Mouse (Mus musculus) T-helper 2 cell (primary cell): ENCODE measurements around the gene Adam22.

Experiments used
- in situ Hi-C: fragments of 300-600 bp; cut with MboI, MseI; formaldehyde crosslinking; loops from one replicate; pipeline ENCODE4 v1.15.1; 2025; ENCODE audit warnings: high pct_unique_total_duplicates

The Adam22 gene

DNA sequence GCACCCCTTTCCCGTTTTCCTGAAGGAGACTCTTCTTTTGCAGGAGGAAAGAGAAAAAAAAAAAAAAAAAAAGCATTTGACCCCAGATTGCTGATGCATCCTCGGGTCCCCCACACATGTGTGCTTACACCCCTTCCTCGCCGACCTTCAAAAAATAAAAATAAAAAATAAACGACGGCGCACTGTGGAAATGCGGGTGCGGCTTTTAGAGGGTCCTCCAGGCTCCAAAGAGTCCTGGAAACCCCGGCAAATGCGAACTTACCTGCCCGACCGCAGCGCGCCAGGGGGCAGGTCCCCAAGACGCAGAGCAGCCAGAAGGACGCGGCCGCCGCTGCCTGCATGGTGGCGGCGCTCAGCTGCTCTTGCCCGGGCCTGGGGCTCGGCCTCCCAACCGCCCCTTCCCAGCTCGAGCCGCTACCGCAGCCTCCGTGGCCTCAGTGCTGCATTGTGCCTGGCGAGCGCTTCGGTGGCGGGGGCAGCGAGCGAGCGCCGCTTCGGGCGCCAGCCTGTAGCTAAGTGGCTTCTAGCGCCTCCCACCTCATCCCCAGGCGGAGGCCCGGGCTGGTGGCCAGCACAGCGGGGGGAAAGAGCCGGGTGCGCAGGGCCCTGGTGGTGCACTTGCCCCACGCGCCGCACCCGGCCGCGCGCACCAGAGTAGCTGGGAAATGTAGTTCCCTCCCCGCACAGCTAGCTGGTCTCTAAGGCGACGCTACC is at the start of gene Adam22:
Gene Adam22, minus strand, starts transcription at position 547 of the 714 bp plus-strand sequence.
- in situ Hi-C loops, result no loop called here

DNA sequence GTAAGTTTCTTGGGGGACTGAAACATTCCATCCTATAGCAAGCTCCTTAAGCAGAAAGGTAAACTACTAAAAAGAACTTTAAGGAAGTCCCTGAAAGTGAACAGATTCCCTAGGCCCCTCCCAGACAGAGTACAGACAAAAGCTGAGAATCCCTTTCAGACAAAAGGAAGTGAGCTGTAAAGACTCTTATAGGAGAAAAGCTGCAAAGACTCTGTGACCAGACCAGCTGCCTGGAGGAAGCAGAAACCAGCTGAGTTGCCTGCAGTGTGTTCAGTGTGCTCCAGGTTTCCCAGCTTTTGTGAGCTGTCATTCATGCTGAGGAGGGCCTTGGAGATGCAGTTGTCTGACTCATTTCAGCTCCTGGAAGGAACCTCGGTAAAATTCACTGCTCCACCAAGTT is 49.5 kb upstream of the Adam22 start:
- in situ Hi-C loops, result loop anchor here (25.0 kb wide), 1 partner anchor 720 kb away; no protein-coding TSS in a partner anchor

DNA sequence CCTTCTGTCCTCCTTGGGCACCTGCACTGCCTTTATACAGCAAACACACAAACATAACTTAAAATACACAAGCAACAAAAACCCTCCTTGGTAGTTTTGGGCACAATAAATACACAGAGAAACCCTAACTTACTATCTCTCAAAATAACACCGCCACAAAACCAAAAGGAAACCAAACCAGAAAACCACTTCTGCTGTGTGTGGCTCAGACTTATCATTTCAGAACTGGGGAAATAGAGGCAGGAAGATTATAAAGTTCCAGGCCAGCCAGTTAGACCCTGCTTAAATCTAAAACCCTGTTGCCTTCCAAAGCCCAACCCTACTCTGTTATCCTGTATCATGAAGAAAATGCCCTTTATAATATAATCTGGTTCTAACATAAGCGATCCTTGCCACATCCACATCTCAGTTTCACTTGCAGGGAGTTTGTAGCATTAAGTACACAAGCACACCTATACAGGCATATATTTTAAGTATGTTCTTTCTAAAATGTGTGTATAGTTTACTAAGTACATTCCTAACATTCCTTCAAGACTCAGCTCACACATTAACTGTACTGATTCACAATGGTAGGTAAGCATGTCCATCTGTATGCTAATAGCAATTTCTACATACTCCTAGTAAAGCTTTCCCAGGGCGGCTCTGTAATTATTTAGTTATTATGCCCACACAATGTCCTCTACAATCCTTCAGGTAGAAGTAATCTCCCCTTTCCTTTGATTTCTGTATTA is 48.9 kb upstream of the Adam22 start:
- in situ Hi-C loops, result loop anchor here (25.0 kb wide), 1 partner anchor 720 kb away; no protein-coding TSS in a partner anchor

DNA sequence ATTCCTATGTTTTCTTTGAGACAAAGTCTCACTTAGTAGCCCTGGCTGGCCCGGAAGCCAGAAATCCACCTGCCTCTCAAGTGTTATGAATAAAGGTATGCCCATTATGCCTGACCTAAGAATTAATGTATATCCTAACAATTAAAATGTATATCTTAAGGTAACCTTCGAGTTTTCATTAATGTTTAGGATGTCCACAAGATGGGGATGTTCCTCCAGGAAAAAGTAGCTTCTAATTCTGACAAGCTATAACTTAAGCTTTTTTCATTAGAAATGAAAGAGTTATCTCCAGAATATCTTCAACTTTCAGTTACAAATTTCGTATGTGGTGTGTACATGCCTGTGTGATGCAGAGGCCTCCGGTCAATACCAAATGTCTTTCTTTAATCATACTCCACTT is 40.8 kb upstream of the Adam22 start:
- in situ Hi-C loops, result loop anchor here (25.0 kb wide), 1 partner anchor 729 kb away; no protein-coding TSS in a partner anchor

DNA sequence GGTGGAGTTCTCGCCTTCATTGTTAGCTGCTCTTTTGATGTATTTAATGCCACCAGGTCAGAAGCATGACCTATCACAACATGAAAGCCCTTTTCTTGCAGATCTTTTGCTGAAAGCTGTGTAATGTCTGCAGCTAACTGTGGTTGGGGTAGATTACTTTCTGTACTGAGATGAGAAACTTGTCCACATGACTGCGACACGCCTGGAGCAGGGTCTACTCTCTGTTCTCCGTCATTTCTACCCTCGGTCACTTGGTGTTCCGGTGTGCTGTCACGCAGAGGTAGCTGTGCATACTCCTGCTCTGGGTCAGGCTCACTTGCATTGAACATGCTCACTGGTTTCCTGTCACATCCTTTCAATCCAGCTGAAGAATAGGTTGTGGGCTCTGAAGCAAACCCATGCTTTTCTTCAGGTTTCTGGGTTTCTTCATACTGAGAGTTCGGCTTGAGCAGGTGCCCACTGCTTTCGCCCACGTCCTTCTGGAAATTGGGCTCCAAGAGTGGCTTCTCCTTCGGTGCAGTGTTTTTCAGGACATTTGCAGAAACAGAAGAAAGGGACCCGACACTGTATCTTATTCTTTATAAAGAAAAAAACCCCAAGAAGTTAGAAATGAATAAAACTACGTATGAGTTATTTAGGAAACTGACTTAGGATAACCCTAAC is 29.8 kb upstream of the Adam22 start:
- in situ Hi-C loops, result no loop called here

DNA sequence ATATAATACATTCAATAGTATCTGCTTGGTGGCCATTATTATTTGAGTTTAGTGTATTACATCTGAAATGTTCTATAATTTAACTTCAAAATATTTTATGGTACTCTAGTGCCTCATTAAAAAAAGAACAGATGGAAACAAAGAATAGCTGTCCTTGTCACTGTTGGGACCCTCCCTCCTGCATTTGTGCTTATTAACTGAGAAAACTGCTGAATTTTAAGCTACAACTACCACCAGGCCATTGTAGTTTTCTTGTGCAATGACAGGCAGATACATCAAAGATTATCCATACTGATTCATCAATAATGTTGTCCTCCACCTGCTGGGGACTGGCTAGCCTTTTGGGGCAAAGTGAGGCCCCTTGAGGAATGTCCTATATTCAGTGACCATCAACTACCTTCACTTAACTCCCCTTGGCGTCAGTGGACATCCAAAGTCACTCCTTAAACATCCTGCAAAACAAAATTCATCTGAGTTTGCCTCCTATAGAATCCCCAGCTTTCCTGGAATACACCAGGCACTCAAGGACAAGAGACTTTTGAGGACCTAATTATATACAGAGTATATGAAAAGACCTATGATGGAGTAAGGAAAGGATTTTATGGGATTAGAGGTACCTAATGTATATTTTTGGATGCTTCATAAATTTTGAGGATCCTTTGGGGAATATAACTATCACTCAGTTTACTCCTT is 26.1 kb upstream of the Adam22 start:
- in situ Hi-C loops, result no loop called here

DNA sequence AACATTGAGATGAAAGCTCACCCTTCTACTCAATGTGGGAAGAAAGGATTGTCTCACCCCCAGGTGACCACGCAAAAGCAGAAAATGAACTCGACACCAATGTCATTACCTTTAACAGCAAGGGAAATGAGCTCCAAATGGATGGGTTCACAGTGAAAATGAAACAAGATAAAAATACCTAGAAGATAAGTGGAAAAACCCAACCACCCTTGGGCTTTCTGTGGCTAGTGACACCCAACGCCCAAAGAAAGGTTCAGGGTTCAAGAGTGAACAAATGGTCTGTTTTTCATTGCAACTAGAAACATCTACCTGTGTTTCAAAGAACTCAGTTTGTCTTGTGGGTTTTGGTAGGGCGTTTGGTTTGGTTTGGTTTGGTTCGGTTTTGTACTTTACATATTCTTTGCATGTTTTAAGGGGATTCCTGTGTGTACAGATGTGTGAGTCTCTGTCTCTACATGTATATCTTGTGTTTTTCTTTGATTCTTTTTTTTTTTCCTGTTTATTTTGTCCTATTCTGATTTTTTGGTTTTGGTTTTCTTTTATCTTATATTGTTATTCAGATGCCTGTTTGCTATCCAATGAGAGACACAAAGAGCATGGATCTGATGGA is 6.4 kb upstream of the Adam22 start:
- in situ Hi-C loops, result no loop called here

DNA sequence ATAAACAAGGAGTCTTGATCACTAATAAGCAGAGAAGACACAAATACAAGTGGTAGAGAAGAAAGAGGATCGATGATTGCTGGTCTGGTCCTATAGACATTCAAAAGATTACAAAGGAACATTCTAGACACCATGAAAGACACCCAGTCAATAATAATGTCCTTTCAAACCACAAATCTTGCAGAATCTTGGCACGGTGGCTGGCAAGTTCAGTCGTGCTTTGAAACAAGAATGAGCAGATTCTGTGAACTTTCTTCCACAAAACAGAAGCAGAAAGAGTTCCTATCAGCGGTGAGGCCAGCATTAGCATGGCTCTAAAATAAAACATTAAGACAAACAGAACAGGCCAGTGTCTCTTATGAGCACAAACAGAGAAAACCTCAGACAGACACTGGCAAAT is 5.5 kb upstream of the Adam22 start:
- in situ Hi-C loops, result no loop called here

DNA sequence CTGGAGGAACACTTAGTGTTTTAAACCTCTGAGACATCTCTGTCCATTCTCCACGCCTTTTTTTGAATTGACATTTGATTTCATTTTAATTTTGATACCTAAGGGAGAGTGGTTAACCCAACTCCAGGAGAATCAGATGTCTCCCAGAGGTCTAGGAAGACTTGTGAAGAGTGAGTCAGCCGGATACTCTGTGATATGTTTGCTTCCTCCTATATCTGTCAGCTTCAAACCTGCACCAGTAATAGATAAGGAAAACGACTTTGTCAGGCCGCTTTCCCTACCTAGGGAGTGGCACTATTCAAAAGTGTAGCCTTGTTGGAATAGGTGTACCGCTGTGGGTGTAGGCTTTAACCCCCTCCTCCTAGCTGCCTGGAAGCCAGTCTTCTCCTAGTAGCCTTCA is 821 bp upstream of the Adam22 start:
- in situ Hi-C loops, result no loop called here

DNA sequence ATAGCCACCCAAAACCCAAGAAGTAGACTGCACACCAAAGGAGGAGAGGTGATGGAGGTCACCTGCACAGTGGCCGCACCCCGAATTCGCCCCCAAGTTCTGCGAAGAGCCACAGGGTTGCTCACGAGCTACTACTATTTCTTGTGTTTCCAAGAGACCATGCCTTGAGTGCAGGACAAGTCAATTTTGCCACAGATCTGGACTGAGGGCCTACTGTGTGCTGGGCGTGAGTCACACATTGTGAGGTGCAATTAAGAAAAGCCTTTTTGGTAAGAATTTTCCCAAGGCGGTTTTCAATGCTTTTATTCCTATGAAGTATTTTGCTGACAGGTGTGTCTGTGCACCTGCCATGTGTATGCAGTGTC is 350 bp upstream of the Adam22 start:
- in situ Hi-C loops, result no loop called here

DNA sequence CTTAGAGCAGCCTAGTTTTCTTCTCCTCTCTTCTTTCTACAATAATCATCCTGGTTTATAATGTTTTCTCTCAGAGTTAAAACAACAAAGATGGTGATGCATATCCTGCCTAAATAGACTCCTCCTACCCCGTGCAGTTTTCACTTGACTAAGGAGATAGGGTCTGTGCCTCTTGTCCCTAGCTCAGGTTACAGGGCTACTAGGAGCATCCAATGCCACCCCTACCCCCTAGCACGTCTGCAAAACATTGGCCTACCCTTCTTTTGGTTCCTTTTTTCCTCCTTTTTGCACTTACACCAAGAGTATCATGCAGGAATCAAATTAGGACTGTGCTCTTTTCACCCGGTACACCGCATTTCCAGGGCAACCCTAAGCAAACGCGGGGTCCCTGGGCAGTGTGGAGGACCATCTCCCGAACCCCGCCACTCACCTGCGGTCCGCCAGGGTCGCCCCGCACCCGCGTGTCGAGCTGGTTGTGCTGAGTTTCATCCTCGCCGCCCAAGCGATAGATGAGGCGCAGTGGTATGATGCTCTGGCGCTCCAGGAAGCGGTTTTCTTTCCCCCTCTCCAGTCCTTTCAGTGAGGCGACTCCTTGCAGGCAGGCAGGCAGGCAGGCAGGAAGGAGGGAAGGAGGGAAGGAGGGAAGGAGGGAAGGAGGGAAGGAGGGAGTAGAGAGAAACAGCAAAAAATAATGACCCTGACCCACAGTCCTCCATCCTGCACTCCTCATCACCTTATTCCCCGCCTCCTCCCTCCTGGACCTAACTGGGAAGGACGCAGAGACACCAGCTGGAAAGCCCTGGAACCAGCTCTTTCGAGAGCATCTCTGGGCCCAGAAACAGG is 968 bp downstream of the Adam22 start:
- in situ Hi-C loops, result no loop called here

DNA sequence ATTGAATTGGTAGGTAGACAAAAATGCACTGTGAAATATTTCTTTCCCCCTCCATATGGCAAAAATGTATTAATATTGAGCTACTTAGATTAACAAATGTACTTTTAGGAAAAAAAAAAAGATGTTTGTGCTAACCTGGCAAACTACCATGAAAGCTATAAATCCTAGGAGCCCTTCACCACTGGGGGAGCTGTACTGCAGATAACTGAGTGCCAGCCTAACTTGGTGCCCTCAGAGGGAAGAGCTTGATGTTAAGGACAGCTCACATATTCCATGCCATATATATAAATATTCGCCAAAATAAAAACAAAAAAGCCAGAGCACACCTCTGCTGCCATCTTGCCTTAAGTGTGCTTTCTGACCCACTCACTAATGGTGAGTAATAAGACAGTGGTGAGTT is 5.6 kb downstream of the Adam22 start:
- in situ Hi-C loops, result no loop called here

DNA sequence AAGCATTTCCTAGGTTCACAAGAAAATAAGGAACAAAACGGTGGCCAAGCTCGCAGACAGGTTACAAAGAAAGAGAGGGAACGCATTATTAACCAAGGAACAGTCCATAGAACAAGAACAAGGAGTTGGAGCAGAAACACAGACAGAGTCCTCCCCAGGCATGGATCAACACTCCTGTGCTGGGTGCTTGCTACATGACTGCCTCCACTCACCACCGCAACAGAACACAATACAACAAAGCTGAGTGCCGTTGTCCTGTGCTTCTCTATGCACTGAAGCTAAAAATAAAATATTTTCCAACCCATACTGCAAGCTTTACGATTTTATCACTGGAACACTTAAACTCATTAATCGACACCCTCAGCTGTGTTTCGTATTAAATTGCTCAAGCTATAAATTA is 10.3 kb downstream of the Adam22 start:
- in situ Hi-C loops, result no loop called here

DNA sequence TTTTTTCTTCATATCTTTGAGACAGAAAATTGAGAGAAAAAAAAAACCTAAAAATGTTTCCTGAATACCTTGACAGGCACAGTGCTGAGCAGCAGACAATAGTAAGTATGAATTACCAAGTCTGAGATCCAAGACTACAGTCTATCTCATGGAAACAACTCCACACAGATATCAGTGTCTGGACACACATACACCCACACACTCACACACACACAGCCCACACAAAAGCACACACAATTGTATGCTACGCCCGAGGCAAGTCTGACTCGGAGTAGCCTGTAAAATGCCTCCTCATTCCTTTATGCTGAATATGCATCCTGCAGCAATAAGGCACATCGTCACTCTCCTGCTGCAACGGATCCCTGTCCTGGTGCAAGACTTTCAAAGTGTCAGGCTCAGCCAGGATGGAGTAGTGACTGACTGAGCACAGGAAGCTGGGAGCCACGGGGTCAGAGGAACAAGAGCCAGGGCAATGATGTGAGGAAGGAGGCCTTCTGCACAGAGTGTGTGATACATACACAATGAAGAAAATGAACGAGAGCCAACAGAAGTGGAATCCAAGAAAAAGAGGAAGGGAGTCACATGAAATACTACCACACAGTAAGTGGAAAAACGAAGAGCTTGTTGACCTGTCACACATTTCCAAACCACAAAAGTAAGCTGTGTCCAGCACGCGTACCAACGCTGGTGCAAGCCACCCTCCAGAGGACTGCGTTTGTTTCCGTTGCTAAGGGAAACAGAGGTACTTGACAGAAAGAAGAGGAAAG is 10.9 kb downstream of the Adam22 start:
- in situ Hi-C loops, result no loop called here

DNA sequence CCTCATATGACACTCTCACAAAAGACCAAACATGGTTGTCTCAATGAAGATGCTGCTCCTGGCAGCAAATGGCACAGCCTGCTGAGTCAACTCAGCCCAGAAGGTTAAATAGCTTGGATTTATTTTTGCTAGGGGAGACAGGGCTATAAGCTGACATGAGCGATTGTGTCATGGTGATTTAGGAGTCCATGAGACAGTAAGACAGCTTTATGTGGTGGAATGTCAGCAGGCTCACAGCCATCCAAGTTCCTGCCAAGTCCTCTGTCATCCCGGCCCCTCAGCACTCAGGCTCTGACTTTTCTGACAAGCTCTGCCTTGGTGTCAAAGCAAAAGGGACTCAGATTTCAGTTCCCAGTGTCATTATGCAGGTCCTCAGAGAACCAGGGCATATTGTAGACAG is 11.6 kb downstream of the Adam22 start:
- in situ Hi-C loops, result no loop called here

DNA sequence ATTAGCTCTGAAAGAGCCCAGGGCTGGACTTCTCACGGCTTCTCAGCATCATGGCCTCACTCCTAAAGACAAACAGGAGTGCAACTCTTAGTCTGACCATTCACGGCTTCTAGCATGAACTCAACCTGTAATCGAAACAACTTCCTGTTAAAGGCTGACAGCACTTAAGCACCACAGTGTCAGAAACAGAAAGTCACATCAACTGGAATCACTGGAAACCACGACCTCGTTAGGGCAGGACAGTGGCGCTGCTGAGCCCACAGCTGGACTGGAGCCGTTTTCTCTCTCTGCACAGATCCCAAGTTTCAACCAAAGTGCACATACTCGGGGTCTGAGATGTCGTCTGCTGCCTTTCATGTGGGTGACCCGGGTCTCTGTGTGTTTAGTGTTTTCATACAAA is 18.4 kb downstream of the Adam22 start:
- in situ Hi-C loops, result no loop called here

DNA sequence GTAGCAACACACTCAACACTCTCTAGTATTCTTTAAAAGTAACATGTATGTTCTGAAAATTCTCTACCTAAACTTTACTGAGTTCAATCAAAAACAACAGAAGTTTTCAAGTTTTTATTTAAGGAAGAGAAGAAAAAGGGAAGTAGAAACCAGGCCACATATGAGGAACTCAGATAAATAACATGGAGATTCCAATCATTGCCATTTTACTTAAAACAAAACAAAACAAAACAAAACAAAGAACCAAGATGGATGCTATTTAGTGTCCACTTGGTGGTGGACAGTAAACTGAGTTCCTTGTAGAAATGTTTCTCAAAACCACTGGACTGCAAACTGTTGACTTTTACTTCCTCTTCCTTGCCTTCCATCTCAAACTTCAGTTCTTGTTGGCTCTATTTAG is 21.6 kb downstream of the Adam22 start:
- in situ Hi-C loops, result no loop called here

DNA sequence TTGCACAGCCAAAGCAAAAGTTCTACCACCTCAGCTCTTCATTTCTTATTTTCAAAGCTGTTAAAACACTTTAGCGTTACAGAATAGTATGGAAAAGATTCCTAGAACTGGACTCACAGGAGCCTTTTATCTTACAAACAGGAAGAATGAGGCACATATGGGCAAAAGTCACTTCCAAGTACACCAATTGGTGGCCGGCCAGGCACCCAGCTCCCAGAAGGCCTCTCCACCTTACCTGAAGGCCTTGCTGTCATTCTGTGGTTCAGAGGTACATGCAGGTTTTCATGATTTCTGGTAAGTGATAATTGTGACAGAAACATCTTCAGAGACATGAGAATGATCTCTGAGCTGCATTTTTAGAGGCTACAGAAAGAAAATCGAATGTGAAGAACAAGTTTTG is 24.7 kb downstream of the Adam22 start:
- in situ Hi-C loops, result no loop called here

DNA sequence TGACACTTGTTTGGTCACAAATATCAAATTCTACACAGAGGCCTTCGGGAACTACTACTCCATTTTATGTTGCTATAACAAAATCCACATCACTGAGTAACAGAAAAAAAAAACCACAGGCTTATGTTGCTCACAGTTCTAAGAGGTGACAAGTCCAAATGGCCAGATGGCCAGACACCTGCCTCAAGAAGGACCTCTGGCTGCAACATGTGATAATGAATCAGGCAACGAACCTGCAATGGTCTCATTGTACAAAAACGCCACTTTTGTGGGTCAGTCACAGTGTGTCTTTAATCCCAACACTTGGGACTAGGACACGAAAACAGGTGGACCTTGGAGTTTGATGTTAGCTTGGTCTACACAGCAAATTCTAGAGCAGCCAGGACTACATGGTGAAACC is 26.3 kb downstream of the Adam22 start:
- in situ Hi-C loops, result no loop called here
